Mouse (Mus musculus) cortical plate, adult 2 months (tissue): ENCODE data around the gene Tppp3.

Source experiments
- CTCF ChIP-seq: fragments of 200-500 bp; IDR thresholded peaks from 2 replicates; pipeline ENCODE4 v1.5.1; 2011; ENCODE audit warnings: mild to moderate bottlenecking, control low read depth, low read length; ENCODE audit not compliant: insufficient read depth; ENCODE audit errors: extremely low read depth
- POLR2A ChIP-seq: fragments of 200-500 bp; IDR thresholded peaks from 2 replicates; pipeline ENCODE4 v1.6.1; 2011; ENCODE audit warnings: mild to moderate bottlenecking, low read length, control low read depth; ENCODE audit not compliant: insufficient read depth; ENCODE audit errors: extremely low read depth

- TF ChIP-seq CTCF (no peak), POLR2A (no peak)
Observed at GRCm38 (mm10) chr8:105419800-105420199, 51.5 kb downstream of the Tppp3 start.
